Mouse (Mus musculus): ENCODE results near the gene Tm9sf2. TPM values are rescaled to one million over a fixed set of nuclear protein-coding genes. Genes with fewer than 3 reads are reported as not detected.

The Tm9sf2 gene
- total RNA-seq, 2 experiments from 2014 or later = 63.2 to 64.1 TPM

Other genes starting within 250 kb of the Tm9sf2 start
- 10 to 100 TPM; 18.2 to 20.8 TPM for gene Ubac2, start 228.4 kb upstream of the Tm9sf2 start, total RNA-seq (2021)
- not detected for gene Gpr18, start 191.3 kb upstream of the Tm9sf2 start, total RNA-seq (2021)
- gene Gpr183, start 141.8 kb upstream of the Tm9sf2 start, total RNA-seq (2021) = 1 to 10 TPM in 1 of 2 experiments, under 1 TPM in 1; 0.64 to 1.3 TPM
- not detected for gene Timm8a2, start 72.4 kb upstream of the Tm9sf2 start, total RNA-seq (2021)
- gene Clybl, start 74.7 kb downstream of the Tm9sf2 start, total RNA-seq (2021) = 10 to 100 TPM; 68.1 to 80.2 TPM